Mouse (Mus musculus) small intestine, adult 2 months (tissue): ENCODE data around the gene Kcnip1.

ENCODE experiments used
- CTCF ChIP-seq: fragments of 200-500 bp; IDR thresholded peaks from 2 replicates; pipeline ENCODE4 v1.5.1; 2012; ENCODE audit warnings: low read depth, mild to moderate bottlenecking, control low read depth, inconsistent platforms, low read length, moderate library complexity, mixed read lengths; ENCODE audit not compliant: insufficient replicate concordance, insufficient read length; ENCODE audit errors: extremely low read depth
- POLR2A ChIP-seq: fragments of 200-500 bp; IDR thresholded peaks from 2 replicates; pipeline ENCODE4 v1.6.1; 2012; ENCODE audit warnings: low read depth, mild to moderate bottlenecking, control low read depth, inconsistent platforms, low read length, moderate library complexity

DNA sequence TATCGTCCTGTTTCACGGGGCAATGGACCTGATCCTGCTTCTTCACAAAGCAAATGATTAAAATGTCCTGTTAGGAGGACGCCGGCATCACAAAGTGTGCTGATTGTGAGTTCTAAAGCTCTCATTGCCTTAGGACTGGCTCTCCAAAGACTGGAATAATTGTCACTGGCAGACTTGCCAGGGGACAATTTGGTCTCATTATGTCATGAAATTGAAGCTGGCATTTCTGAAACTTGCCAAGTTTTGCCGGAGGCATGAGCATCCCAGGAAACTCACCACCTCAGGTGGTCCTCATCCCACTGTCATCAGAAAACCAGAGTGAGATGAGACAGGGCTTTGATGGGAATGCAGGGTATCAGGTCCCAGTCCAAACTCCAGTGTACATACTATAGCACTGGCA lies 171.6 kb downstream of the Kcnip1 start:
- TF ChIP-seq CTCF (no peak), POLR2A (no peak)
